Mouse (Mus musculus): ENCODE data around the gene Blzf1. TPM values are rescaled to one million over a fixed set of nuclear protein-coding genes. Genes with fewer than 3 reads are reported as not detected.

Blzf1 gene
- 27.5 and 30.0 TPM in 2 replicates for total RNA-seq (2021)
- long read RNA-seq, transcript Blzf1-203 (7 exons, 2,430 nt): major isoform, 8 of 13 reads
- long read RNA-seq, partial matches to known transcripts: 4 of 13 reads
- long read RNA-seq, other reads (novel, unspliced or antisense): 1 of 13 reads

DNA sequence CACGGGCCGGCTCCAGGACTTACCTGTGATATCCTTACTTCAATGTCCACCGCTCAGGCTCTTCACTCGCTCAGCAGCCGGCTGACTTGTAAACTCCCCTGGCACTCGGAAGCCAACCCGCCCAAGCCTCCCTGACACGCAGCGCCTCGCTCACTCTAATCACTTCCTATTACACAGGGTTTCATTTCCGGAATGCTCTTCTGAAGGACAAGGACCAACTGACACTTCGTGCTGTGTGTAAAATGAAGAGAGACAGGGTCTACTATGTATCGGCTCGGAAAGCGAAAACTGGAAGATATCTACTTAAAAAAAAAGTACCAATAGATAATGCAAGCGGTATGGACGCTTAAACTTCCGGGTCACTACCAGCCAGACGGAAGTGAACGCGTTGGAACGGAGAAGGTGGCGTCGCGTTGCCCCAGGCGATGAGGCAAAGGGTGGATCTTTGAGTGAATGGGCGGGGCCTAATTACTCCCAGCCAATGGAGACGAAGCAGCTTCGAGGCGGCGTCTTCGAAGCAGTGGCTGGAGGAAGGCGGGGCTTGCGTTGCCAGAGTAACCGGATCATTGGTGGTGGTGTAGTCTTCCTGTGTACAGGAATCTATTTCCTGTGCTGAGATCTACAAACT, at the start of gene Blzf1:
TSS of gene Blzf1 (minus strand) at position 366 of the 628 bp plus-strand sequence.
- DNase-seq: peak; percentile 97

DNA sequence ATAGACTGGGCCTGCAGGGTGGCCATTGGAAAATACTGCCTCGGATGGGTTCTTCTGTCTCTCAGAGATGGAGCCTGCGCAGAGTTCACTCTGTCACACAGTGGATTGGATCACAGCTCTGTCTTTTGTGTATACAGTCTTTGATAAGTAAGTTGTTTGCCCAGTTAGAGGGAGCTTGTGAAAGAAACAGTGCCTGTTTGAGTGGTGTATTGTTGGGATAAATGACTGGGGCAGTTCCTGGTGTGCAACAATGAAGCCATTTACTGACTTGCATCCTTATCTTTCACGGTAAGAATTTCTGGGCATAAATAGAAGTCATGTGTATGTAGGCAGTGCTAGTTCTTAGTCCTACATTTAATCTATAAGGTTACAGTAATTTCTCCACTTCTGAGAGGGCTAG, 46.2 kb upstream of the Blzf1 start:
- no peak for DNase-seq

DNA sequence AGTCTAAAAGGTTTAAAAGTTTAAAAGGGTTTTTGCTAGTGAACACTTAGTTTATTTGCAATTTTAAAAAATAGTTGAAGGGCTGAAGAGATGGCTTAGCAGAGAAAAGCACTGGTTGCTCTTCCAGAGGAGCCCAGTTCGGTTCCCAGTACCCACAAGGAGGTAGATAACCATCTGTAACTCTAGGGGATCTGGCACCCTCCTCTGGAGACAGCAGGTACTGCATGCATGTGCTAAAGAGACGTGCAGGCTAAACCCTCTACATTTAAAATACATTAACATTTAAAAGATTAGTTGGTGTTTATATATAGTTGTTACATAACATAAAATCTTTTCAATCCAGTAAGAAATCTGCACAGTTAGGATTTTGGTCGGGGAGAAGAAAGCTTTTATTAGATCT, 34.9 kb upstream of the Blzf1 start:
- DNase-seq: peak; percentile 27

DNA sequence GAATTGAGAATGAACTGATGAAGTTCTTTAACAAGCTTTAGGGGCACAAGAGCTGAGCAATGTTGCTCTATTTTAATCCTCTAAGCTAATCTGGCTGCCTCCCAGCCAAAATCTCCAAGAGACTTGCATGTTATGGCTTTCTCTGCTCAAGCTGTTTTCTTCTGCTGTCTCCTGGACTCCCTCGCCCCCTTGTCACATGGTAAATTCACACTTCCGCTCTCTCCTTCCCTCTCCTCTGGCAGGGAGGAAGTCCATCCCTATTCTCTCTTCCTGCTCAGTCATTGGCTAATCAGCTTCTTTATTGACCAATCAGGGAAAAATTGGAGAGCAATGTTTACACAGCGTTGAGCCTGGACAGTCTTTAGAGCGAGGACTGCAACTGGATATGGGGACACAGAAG, 28.6 kb upstream of the Blzf1 start:
- DNase-seq: no peak

DNA sequence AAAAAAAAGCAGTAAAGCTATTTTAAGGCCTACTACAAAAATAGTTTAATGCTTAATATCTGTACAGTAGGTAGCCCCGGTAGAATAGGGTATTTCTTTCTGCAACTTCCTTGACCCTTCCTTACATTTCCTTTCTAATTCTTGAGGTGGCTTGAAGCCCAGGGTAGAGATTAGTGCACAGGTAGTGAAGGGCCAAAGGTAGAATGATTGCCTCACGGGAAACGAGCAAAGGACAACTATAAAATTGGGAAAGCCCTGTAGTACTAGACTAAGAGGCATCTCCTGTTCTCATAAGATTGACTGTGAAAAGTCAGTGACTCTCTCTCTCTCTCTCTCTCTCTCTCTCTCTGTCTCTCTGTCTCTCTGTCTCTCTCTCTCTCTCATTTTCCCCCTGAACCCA, 28.1 kb upstream of the Blzf1 start:
- no peak for DNase-seq

DNA sequence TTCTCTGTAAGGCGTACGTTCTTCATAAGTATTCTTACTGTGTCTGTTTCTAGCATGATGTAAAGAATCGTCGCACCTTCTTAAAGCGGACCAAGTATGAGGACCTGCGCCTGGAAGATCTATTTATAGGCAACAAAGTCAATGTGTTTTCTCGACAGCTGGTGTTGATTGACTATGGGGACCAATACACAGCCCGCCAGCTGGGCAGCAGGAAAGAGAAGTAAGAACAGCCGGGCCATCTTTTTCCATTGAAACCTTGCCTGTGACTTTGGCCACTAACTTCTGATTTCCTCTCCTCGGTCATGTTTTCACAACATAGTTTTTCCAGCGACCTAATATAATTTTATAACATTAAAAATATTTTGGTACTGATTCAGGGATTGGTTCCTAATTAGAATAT, 25.3 kb upstream of the Blzf1 start:
- DNase-seq: no peak

DNA sequence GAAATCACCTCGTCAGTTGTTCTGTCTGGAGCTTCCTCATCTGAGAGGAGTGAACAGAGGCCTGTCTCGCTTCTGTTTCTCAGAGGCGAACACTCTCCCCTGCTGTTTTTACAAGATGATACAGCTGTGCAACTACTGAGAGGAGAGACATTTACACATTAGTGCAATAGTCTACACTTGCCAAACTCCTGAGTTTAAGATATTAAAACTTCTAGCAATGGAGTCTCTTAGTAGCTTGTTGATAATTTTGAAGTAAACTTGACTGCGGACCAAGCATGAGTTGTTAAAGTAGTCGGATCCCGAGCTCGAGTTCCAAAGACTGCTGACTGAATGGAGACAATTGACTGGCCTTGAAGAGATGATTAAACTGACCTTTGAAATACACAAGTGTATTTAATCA, 20.5 kb upstream of the Blzf1 start:
- DNase-seq: no peak

DNA sequence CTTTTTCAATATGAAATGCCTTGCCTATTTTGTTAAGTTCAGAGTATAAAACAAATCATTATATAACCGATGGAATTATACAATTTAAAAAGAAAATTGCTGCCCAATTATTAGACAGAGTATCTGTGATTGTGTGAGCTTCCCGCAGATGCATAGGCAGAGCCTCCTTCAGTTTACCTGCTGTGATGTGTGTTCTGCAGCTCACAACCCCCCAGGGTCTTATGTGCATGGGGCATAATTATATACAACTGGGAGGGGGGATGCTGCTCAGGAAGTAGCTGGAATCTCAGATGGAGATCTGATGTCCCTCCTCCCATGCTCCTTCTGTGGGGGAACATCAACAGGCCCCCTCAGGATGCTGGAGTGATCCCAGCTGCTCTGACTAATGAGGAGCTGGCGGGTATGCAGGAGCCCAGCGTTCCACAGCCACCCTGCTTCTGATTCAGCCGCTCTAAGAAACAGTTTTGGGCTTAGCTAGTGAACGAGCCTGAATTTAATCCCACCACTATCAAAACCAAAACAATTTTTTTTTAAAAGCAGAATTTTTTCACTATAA, 19.4 kb upstream of the Blzf1 start:
- DNase-seq: no peak

DNA sequence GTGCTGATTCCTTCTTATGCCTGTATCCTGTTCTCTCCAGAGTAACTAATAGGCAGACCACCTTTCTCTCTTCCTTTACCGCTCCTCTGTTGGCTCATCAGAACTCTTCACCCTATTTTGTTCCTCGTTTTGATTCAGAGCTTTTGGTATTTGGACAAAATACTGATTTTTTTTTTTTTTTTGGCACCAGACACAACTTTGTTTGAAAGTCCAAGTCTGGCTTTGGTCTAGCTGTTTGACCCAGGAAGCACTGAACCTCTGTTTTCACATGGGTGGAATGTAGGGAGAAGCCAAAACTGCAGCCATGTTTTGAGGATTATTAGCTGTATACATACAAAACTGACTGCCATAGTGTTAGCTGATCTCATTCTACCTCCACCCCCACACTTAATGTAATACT, 17.6 kb upstream of the Blzf1 start:
- DNase-seq: no peak

DNA sequence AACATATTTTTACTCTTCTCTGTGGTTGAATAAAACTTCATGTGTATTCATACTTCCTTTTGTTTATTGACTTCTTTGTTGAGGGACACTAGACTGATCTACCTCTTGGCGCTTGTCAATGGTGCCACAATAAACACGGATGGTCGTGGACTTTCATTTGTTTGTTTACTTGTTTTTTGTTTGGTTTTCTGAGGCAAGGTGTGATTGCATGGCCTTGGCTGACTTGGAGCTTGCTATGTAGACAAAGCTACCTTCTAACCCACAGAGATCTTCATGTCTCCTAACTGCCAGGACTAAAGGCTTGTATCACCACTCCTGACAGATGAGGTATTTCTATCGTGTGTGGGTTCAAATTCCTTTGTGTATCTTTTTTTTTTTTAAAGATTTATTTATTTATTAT, 16.9 kb upstream of the Blzf1 start:
- DNase-seq: no peak

DNA sequence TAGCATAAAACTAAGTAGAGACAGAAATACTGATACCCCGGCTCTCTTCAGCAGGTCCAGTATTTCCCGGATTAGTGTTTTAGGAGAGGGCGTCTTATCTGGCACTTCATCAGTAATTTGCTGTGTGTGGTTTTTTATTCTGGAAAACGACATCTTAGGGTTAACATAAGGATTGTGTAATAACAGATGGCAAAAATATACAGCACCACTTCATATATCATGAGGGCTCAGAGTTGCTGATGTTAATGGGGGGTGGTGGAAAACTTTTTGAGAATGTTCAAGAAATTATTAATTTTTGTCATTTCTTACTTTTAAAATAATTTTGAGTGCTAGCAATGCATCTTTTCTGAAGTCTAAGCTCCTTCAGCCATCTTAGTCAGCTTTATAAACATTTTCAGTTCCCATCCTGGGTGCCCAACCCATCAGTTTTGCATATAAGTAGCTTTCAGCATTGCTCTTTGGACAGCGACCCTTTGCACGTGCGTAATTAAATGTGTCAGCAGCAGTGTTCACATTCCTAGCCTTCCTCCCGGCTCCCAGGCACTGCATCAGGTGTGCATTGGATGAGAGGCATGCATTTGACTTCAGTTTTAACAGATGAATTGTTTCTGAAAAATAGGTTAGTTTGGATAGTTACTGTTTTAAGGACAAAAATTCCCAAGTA, 15.8 kb upstream of the Blzf1 start:
- no peak for DNase-seq

DNA sequence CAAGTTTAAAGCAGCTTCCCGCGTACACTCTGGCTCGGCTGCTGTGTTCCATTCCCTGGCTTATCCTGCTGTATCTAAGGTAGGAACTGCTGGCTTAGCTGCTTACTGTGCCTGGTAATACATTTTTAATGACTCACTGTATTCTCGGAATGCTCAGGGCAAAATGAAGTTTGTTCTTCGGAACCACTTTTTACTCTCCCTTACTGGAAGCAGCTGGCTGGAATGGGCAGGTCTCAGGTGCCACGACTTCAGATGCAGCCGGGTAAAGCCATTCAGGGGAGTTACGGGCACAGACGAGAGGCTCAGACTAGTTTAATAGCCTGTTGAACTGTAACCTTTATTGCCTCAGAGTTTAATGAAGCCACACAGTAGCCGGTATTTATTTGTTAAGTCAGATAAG, 14.1 kb upstream of the Blzf1 start:
- DNase-seq: no peak

DNA sequence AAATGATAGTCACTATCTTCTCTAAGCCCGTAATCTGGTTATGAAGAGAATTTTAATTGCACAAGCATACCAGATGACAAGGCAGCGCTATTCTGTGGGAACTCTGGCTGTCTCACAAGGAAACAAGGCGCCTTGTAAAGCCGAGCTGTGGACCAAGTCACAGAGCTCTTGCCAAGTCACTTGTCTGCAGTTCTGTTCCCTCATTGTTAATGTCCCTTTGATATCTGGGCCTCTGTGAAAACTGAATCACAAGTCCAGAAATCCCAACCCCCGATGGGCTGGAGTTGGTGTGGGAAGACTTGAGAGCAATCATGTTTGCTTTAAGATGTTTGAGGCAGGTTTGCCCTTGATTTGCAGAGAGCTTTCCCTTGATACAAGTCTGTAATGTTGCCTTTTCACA, 13.4 kb upstream of the Blzf1 start:
- no peak for DNase-seq

DNA sequence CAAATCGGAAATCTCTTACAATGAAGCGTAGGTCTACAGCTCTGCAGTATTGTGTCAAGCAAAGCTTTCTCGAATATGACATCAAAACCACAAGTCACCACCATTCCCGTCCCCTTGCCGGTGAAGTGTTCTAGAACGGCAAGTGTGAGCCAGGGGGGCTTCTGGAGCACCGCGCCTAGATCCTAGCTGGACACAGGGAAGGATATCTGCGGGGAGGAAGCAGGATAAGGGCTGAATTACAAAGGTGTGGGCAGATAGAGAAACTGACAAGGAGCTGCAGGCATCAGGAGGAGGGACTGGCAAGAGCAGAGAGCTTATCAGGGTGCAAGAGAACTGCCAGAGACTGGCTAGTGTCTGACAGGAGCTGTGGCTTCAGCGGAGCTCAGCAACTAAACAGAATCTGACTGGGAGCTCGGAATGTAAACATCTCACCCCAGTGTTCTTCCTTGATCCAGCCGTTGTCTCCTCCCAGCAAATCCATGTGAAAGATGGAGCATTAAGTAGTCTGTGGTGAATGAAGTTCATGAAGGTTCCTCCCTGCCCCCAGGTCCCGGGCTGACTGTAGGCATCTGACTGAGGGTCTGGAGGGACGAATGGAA, 12.4 kb upstream of the Blzf1 start:
- DNase-seq: no peak

DNA sequence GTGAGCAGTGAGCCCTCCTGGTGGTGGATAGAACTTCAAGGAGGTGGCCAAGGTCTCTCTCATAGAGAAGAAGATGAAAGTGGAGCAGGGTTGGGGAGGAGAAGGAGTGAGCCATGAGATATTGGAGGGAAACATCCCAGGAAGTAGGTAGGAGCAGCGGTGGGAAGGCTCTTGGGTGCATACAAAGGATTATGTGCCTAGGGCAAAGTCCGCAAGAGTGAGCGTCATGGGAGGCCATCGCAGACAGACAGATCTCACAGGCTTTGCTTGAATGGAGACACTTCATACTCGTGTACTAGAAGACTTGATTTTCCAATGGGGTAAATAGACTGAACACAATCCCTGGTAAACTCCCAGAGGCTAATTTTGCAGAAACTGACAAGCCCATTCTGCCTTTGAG, 11.2 kb upstream of the Blzf1 start:
- no peak for DNase-seq

DNA sequence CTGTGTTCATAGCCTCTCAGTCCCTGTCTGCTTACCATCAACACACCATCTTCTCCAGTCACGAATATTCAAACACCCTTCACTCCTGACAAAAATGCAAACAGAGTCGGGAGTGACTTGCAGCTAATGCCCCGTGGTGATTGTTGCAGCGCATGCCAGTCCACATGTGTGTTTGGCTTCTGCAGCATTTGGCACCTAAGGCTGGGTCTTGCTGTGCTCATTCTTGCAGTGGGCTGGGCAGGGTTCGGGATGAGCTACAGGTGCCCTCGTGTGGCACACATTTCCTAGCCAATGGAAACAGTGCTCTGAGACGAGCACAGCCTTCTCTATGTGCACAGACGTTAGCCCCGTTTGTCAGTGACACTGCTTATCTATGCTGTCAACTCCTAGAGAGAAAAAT, 10.0 kb upstream of the Blzf1 start:
- no peak for DNase-seq

DNA sequence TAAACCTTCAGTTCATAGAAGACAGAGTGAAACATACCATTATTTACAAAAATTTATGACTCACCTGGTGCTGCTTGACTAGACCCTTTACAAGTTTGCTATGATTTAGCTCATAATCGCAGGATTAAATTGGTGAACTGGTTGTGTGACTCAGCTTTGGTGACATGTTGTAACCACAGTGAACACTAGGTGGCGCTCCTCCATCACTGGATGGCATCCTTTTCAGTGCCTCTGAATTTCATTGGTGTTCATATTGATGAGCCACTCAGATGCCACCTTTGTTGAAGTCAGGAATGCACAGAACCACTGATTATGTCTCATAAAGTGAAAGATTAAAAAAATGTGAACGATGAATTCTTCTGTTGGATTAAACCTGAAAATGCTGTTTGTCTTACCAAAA, 9.4 kb upstream of the Blzf1 start:
- DNase-seq: peak; percentile 73

DNA sequence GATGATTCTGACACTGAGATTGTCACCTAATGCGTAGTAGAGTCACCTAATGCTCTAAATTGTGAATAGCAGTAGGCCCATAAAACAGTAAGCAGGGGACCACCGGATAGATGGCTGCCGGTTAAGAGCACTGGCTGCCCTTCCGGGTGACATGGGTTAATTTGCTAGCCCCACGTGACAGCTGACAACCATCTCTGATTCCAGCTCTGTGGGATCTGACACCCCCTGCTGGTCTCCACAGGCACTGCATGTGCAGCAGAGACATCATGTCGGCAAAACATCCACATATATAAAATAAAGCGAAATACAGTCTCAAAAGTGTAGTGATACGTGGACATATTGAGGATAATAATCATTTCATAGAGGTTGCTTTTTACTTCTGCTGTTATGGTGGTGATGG, 8.0 kb upstream of the Blzf1 start:
- peak; percentile 9 for DNase-seq

DNA sequence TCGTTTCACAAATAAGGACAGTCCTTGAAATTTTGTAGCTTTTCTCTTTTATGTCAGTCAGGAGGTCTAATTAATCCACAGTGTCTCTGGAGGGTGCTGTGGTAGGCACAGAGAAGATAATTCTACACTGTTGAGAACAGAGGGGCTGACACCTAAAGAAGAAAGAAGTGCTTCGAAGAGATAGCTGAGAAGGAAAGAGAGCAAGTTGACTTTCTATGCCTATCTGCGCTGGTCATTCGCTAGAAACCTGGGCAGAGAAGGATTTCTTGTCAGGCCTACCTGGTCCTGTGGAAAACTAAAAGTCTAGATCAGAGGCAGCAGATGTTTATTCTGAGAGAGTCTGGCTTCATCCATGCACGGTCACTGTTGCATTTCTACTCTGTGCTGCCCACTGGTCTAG, 6.8 kb upstream of the Blzf1 start:
- DNase-seq: no peak

DNA sequence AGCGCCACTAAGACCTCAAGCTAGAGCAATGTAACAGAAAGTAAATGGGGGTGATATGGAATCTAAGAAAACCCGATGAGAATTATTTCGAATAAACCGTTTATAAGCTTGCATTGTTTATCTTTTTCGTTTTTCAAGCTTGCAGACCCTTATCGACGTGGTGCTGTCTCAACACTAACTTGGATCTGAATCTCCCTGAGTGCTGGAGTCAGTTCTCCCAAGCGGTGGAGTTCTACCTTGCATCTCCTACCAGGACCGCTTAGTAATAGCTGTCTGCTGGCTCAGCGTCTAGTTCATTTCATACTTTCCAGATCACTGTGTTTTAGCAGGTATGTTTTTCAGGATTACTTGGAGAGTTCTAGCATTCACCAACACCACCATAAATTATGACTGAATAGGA, 633 bp upstream of the Blzf1 start:
- DNase-seq: no peak

DNA sequence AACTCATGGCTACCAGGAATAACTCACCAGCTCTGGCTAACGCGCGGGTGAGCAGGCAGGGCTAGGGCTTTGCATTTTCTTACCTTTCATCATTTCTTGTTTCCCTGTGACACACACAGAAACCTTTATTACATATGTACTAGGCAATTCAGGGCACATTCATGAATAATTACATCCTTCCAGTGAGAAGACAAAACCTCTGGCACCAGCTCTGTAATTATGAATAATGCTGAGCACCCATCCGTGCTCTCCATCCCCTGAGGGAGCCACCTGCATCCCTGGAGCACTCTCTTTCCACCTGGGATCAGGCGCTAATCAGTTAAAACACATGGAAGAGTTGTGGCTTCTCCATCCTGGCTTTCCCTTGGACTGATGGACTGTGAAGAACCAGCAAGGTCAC, 3.5 kb downstream of the Blzf1 start, which contains the start of gene Nme7:
TSS of gene Nme7 (plus strand) at position 301 of the 400 bp plus-strand sequence.
- DNase-seq: no peak

DNA sequence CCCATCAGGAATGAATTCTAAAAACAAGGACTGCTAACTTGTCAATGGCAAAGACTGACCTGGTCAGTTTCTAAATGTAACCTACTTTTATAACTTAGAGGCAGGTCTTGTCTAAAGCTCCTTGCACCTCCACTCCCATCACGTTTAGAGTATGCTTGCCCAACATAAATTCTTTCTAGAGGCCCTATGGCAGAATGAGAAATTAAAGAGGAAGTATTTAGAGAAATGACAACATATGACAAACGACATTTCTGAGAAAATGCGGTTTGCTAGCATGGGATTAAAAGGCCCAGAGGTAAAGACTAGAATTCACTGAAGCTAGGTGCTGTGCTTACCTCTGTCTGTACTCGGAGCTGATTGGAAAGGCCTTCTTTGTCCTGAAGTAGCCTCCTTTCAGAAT, 5.3 kb downstream of the Blzf1 start:
- no peak for DNase-seq

DNA sequence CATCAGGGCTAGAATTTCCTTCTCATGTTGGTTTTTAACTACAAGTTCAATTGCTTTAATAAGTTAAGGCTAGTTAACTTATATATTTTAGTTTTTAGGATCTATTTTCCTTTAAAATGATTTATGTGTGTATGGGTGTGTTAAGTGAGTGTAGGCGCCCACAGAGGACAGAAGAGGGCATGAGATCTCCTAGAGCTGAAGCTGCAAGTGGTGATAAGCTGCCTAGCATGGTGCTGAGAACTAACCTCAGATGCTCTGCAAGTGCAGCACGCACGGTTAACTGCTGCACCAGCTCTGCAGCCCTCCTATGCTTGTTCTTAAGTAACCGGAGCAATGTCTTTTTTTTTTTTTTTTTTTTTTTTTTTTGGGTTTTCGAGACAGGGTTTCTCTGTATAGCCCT, 10.8 kb downstream of the Blzf1 start:
- DNase-seq: no peak

DNA sequence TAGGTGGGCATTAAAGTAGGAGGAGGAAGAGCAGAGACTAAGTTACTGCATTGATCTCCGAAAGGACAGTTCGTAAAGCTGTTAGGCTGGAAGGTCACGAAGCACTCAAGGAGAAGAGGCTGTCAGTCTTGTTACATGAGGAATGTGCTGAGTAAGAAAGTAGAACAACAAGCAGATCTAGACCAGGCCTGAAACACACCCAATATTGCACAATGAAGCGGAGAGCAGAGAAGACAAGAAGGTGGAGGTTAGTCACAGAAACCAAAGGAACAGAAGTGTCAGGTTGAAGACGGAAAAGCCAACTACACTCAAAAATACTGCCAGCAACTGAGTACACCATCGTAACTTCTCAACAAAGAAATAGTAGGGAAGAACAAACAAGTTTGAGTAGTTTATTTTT, 13.2 kb downstream of the Blzf1 start:
- no peak for DNase-seq

Data from adrenal gland, postnatal 25 days (tissue).